Mouse (Mus musculus) kidney, adult 11 months (tissue): ENCODE measurements at regions not wholly inside any gene's neighbourhood (a gene's known extent, or its start where the extent isn't known, plus 50 kb on each side); places are given as distances from the start of the nearest gene placed in this dataset.

Source experiments
- DNase-seq: peaks from one replicate; pipeline ENCODE4 v3.0.0; 2022

DNA sequence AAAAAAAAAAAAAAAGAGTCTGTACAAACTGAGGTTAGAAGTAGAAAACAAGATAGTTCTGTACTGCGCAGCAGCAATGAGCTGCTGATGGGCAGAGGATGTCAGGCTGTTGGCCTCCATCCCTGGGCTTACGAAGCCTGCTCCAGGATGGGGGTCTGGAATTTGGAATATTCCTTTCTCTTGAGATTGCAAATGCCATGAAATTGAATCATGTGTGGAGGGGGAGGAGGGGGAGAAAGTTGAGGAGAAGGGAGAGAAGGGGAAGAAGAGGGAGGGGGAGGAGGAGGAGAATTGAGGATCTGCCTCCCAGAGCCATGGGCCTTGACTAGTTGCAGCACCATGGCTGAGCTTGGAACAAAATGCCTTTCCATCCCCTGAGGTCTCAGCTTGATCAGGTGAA, 87.6 kb upstream of the 2610301B20Rik start:
- no peak for DNase-seq

DNA sequence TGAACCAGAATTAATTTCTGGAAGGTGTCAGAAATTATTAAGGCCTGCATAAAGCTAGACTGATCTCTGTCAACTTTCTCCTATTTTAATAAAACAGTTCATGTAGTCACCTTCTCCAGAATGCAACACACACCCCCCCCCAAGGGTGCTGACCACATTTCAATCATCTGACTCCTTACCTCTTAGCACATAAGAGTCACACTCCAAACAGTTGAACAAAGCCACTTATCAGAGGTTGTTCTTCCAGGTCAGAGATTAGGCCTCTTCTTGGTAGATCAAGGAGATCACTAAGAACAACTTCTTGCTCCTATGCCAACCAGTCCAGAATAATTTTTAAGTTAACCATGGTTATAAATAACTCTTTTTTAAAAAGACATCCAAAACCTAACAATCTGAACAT, 86.0 kb upstream of the 2610301B20Rik start:
- no peak for DNase-seq

- no peak for DNase-seq
These were observed 85.2 kb upstream of the 2610301B20Rik start for GRCm38 (mm10) chr4:10789141-10789540.

GRCm38 (mm10) chr4:10792628-10793027, 81.7 kb upstream of the 2610301B20Rik start:
- DNase-seq: no peak

DNA sequence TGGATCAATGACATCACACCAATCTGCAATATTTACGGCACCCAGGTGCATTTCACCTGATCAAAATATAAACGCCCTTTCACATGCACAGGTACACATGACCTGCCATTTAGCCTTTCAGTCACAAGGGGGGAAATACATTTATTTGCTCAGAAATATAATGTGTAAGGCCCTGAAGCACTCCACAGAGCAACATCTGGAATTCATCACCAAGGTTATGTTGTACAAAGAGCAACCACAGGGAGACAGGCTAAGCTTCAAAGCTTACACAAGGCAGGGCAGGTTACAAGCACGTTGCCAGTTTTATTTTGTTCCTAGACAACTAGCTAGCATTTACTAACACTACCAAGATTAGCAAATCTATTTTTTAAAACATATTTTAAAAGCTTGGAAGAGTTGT, 79.8 kb upstream of the 2610301B20Rik start:
- DNase-seq: no peak

DNA sequence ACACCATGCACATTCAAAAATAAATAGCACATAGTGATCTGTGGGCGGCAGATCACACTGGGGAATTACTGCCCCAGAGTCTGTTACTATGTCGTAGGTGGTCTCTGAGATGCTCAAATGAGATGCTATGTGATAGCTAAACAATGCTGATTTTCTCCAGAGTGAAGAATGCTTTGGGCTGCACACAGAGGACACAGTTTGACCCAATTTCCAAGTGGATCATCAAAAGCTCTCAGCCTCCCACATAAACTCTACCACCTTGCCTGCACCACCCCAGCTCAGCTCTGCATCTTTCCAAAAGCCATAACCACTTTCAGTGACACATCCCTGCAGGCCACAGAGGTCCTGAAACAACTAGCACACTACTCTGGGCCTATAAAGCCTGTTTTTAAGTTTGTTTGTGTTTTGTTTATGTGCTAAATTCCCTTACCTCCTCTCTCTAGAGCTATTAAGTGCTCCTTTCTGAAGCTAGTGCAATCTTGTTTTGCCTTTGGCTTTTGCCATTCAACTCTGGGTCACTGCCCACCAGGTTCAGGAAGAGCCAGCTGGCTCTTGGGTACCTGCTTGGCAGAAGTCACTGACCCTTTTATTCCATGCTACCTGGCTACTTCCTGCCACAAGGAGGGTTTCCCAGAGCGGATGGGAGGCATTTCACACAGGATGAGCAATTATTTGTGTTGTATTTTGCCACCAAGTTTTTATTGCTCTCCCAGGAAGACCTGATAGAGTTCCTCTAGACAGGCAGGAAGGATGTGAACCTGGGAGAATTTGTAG, 73.3 kb upstream of the 2610301B20Rik start:
- no peak for DNase-seq

DNA sequence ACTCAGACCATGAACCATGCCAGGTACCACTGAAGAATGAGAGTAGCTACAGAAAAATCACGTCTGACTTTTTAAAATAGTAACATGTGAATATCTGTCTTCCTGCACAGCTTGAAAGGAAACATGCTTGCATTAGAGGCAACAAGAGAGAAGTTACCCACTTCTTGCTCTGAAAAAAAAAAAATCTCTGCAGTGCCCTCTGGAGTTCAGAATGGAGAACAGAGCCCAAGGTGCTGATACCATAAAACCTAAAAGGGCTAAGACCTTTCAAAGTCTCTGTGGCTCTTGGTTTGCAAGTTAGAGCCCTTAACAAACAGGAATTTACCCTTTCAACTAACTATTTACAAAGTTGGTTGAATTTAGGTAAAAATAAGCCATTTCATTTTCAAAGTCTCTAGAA, 69.6 kb upstream of the 2610301B20Rik start:
- DNase-seq: no peak

- no peak for DNase-seq
These were observed 67.0 kb upstream of the 2610301B20Rik start for GRCm38 (mm10) chr4:10807260-10807659.

- DNase-seq: no peak
These were observed 61.4 kb upstream of the 2610301B20Rik start for GRCm38 (mm10) chr4:10812931-10813330.
